Mouse (Mus musculus): ENCODE data around the gene Hpcal1.

- TF ChIP-seq CTCF (IDR thresholded peaks at IDR 0.05) (peak; percentile 63), EP300 (IDR thresholded peaks at IDR 0.05) (no peak)
Measured at GRCm38 (mm10) chr12:17677743-17678142, 12.9 kb upstream of the Hpcal1 start.

Measured in lung, postnatal 0 days (tissue).